Mouse (Mus musculus): ENCODE results near the gene Gm21983. TPM values are rescaled to one million over a fixed set of nuclear protein-coding genes. Genes with fewer than 3 reads are reported as not detected.

Gene Gm21983
- polyA plus RNA-seq, 1 experiment from 2014 or later, result not detected

DNA sequence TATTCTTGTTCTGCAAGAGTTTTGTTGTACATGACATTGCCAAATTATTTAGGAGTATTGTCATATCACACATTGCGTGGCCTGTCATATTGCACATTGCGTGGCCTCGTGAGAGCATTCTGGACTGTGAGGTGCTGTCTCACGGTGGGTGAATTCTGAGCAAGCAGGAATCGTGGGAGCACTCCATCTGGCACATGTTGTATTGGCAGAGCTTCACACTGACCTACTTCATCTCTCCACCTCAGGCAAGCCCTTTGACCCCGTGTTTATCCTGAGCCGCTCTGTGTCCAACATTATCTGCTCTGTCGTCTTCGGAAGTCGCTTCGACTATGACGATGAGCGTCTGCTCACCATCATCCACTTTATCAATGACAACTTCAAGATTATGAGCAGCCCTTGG is 51.9 kb downstream of the Gm21983 start:
- DNase-seq (no peak), ATAC-seq (no peak)
- TF ChIP-seq EP300 (IDR thresholded peaks at IDR 0.05; ENCODE audit: low read depth), result no peak
- TF ChIP-seq CTCF (IDR thresholded peaks at IDR 0.05; ENCODE audit: low read depth), result no peak
- Histone ChIP-seq H3K4me2 (ENCODE audit: low read depth, low read length) (no peak overlapping the region), H3K4me1 (ENCODE audit: insufficient read depth) (no peaks in the 10 kb centered on the region; the same call in 1 of the 2 replicates), H3K9me3 (ENCODE audit: low read length) (no peaks in the 10 kb centered on the region), H3K27me3 (ENCODE audit: insufficient read depth, low read length) (no peaks in the 10 kb centered on the region), H3K36me3 (replicated peaks; ENCODE audit: insufficient read depth, low read length) (no peaks in the 10 kb centered on the region), H3K9ac (replicated peaks) (no peak overlapping the region), H3K4me3 (ENCODE audit: low read depth, low read length) (no peak overlapping the region), H3K27ac (ENCODE audit: low read depth) (no peak overlapping the region)
- 80% methylated on average over 13 of the region's 13 CpGs for WGBS (ENCODE audit: insufficient replicate concordance)

DNA sequence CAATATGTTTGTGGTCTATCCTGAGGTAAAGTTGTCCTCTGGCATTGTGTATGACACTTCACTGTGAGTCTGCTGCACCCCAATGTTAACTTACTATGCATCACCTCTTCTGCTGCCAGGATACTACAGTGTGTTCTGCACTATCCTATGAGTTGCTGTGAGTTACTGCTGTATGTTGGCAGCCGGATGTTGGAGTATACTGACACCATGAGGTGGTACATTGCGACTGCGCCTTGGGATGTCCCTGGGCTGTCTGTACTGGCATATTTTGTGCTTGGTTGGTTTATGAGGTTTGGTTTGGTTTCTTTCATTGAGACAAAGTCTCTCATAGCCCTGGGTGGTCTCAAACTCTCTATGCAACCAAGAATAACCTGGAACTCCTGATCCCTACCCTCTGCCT is 52.7 kb downstream of the Gm21983 start:
- H3K4me3 ChIP-seq (ENCODE audit: low read depth, low read length), result no peak overlapping the region
- TF ChIP-seq CTCF (IDR thresholded peaks at IDR 0.05; ENCODE audit: low read depth) (peak; percentile 79), EP300 (IDR thresholded peaks at IDR 0.05; ENCODE audit: low read depth) (no peak)
- WGBS (ENCODE audit: insufficient replicate concordance), result 39% methylated on average over 3 of the region's 3 CpGs
- no peaks in the 10 kb centered on the region for H3K36me3 ChIP-seq (replicated peaks; ENCODE audit: insufficient read depth, low read length)
- no peak overlapping the region for H3K4me2 ChIP-seq (ENCODE audit: low read depth, low read length)
- no peak overlapping the region for H3K9ac ChIP-seq (replicated peaks)
- H3K4me1 ChIP-seq (ENCODE audit: insufficient read depth), result no peaks in the 10 kb centered on the region; the same call in 1 of the 2 replicates
- H3K27me3 ChIP-seq (ENCODE audit: insufficient read depth, low read length), result no peaks in the 10 kb centered on the region
- DNase-seq (peak; percentile 45), ATAC-seq (peak; percentile 52; the same call in 1 of the 2 replicates)
- no peak overlapping the region for H3K27ac ChIP-seq (ENCODE audit: low read depth)
- H3K9me3 ChIP-seq (ENCODE audit: low read length), result no peaks in the 10 kb centered on the region

- no peak overlapping the region for H3K9ac ChIP-seq (replicated peaks)
- no peaks in the 10 kb centered on the region for H3K4me1 ChIP-seq (ENCODE audit: insufficient read depth)
- no peaks in the 10 kb centered on the region for H3K27me3 ChIP-seq (ENCODE audit: insufficient read depth, low read length)
- no peak overlapping the region for H3K4me2 ChIP-seq (ENCODE audit: low read depth, low read length)
- WGBS (ENCODE audit: insufficient replicate concordance), result 73% methylated on average over 4 of the region's 4 CpGs
- no peaks in the 10 kb centered on the region for H3K36me3 ChIP-seq (replicated peaks; ENCODE audit: insufficient read depth, low read length)
- H3K27ac ChIP-seq (ENCODE audit: low read depth), result peak overlapping the region; percentile 39; the same call in 1 of the 2 replicates
- DNase-seq (peak; percentile 30), ATAC-seq (peak; percentile 80)
- no peak overlapping the region for H3K4me3 ChIP-seq (ENCODE audit: low read depth, low read length)
- no peaks in the 10 kb centered on the region for H3K9me3 ChIP-seq (ENCODE audit: low read length)
- no peak for TF ChIP-seq EP300 (IDR thresholded peaks at IDR 0.05; ENCODE audit: low read depth)
- no peak for TF ChIP-seq CTCF (IDR thresholded peaks at IDR 0.05; ENCODE audit: low read depth)
Observed at GRCm38 (mm10) chr7:27124969-27125368, 55.9 kb downstream of the Gm21983 start.

- Histone ChIP-seq H3K9me3 (ENCODE audit: low read length) (no peaks in the 10 kb centered on the region), H3K4me1 (ENCODE audit: insufficient read depth) (no peaks in the 10 kb centered on the region), H3K4me3 (ENCODE audit: low read depth, low read length) (no peak overlapping the region), H3K4me2 (ENCODE audit: low read depth, low read length) (no peak overlapping the region), H3K36me3 (replicated peaks; ENCODE audit: insufficient read depth, low read length) (no peaks in the 10 kb centered on the region), H3K9ac (replicated peaks) (no peak overlapping the region), H3K27ac (ENCODE audit: low read depth) (peak overlapping the region; percentile 39; the same call in 1 of the 2 replicates), H3K27me3 (ENCODE audit: insufficient read depth, low read length) (no peaks in the 10 kb centered on the region)
- DNase-seq, result no peak
- ATAC-seq, result peak; percentile 81
- 56% methylated on average over 5 of the region's 5 CpGs for WGBS (ENCODE audit: insufficient replicate concordance)
- TF ChIP-seq CTCF (IDR thresholded peaks at IDR 0.05; ENCODE audit: low read depth), result no peak
- peak; percentile 82 for TF ChIP-seq EP300 (IDR thresholded peaks at IDR 0.05; ENCODE audit: low read depth)
Observed at GRCm38 (mm10) chr7:27124305-27124832, 56.5 kb downstream of the Gm21983 start.

- TF ChIP-seq EP300 (IDR thresholded peaks at IDR 0.05; ENCODE audit: low read depth) (no peak), CTCF (IDR thresholded peaks at IDR 0.05; ENCODE audit: low read depth) (no peak)
Observed at GRCm38 (mm10) chr7:27119676-27120075, 61.2 kb downstream of the Gm21983 start, which contains the start of gene Cyp2f2. Gene Cyp2f2, plus strand, starts transcription at chr7:27119909.

More at GRCm38 (mm10) chr7:27119676-27120075, 61.2 kb downstream of the Gm21983 start, which contains the start of gene Cyp2f2:
- H3K27ac ChIP-seq (ENCODE audit: low read depth), result no peak within 1 kb of the TSS
- H3K4me1 ChIP-seq (ENCODE audit: insufficient read depth), result no peaks in the 10 kb centered on the region
- no peaks in the 10 kb centered on the region for H3K36me3 ChIP-seq (replicated peaks; ENCODE audit: insufficient read depth, low read length)
- no peak within 1 kb of the TSS for H3K9ac ChIP-seq (replicated peaks)
- no peak for DNase-seq
- H3K9me3 ChIP-seq (ENCODE audit: low read length), result no peaks in the 10 kb centered on the region
- H3K4me2 ChIP-seq (ENCODE audit: low read depth, low read length), result no peak within 1 kb of the TSS
- ATAC-seq, result no peak
- no peaks in the 10 kb centered on the region for H3K27me3 ChIP-seq (ENCODE audit: insufficient read depth, low read length)
- H3K4me3 ChIP-seq (ENCODE audit: low read depth, low read length), result no peak within 1 kb of the TSS

MicroRNAs within 50 kb of the gene (microRNA counts, 519-probe panel; counts per million panel counts)
- not detected for microRNA mmu-miR-1191

Small RNA genes within 50 kb of the gene (microRNA-seq; reads per million reads assigned to microRNA genes)
- gene Mir1191, result 10.5 reads per million, percentile 19 among the genes with 10 or more reads in this experiment
- gene Mir3101, result not detected

Other genes with a start within 250 kb of the Gm21983 start
- gene Cyp2a22, start 241.7 kb downstream of the Gm21983 start, polyA plus RNA-seq (2015; fragmentation: Nextera tagmentation; extraction: Ambion mirVana), result 19.3 and 19.6 TPM in 2 replicates
- 70.2 and 81.9 TPM in 2 replicates for gene Cyp2a12, start 152.0 kb downstream of the Gm21983 start, polyA plus RNA-seq (2015; fragmentation: Nextera tagmentation; extraction: Ambion mirVana)
- 59.6 and 67.8 TPM in 2 replicates for gene Cyp2f2, start 61.2 kb downstream of the Gm21983 start, polyA plus RNA-seq (2015; fragmentation: Nextera tagmentation; extraction: Ambion mirVana)
- gene Cyp2t4, start 27.4 kb downstream of the Gm21983 start, polyA plus RNA-seq (2015; fragmentation: Nextera tagmentation; extraction: Ambion mirVana), result not detected in 2 replicates
- 32.9 and 33.5 TPM in 2 replicates for gene Egln2, start 14.3 kb downstream of the Gm21983 start, polyA plus RNA-seq (2015; fragmentation: Nextera tagmentation; extraction: Ambion mirVana)
- 31.5 and 32.7 TPM in 2 replicates for gene Rab4b, start 2.2 kb downstream of the Gm21983 start, polyA plus RNA-seq (2015; fragmentation: Nextera tagmentation; extraction: Ambion mirVana)
- gene Mia, start 71 bp upstream of the Gm21983 start, polyA plus RNA-seq (2015; fragmentation: Nextera tagmentation; extraction: Ambion mirVana), result 0.88 and 0.99 TPM in 2 replicates
- 1.00 and 1.1 TPM in 2 replicates for gene BC024978, start 14.7 kb upstream of the Gm21983 start, polyA plus RNA-seq (2015; fragmentation: Nextera tagmentation; extraction: Ambion mirVana)
- 39.3 and 44.9 TPM in 2 replicates for gene Snrpa, start 15.2 kb upstream of the Gm21983 start, polyA plus RNA-seq (2015; fragmentation: Nextera tagmentation; extraction: Ambion mirVana)
- 1.2 and 1.5 TPM in 2 replicates for gene Itpkc, start 47.6 kb upstream of the Gm21983 start, polyA plus RNA-seq (2015; fragmentation: Nextera tagmentation; extraction: Ambion mirVana)
- 20.1 and 23.5 TPM in 2 replicates for gene Coq8b, start 51.9 kb upstream of the Gm21983 start, polyA plus RNA-seq (2015; fragmentation: Nextera tagmentation; extraction: Ambion mirVana)
- 1.1 and 1.2 TPM in 2 replicates for gene Numbl, start 77.3 kb upstream of the Gm21983 start, polyA plus RNA-seq (2015; fragmentation: Nextera tagmentation; extraction: Ambion mirVana)
- 7.2 and 9.2 TPM in 2 replicates for gene Ltbp4, start 156.6 kb upstream of the Gm21983 start, polyA plus RNA-seq (2015; fragmentation: Nextera tagmentation; extraction: Ambion mirVana)
- gene Shkbp1, start 174.9 kb upstream of the Gm21983 start, polyA plus RNA-seq (2015; fragmentation: Nextera tagmentation; extraction: Ambion mirVana), result 9.5 and 10.9 TPM in 2 replicates
- 1.1 TPM in 1 of 2 replicates, not detected in the other for gene Gm20479, start 176.3 kb upstream of the Gm21983 start, polyA plus RNA-seq (2015; fragmentation: Nextera tagmentation; extraction: Ambion mirVana)